20 mouse cellular contexts compared by ENCODE assay signal in genomic region chr15:12557663-12558436, GRCm38 (mm10).
DNase-seq lines count a peak whose midpoint lies in the region; ATAC-seq and TF ChIP-seq lines count a peak whose summit lies in the region.
"Had no signal": no experiment of that assay in that cellular context is flagged by ENCODE, and none has a peak within 500 bp of the region (broad histone marks: within the 10 kb centered on the region; RNA-seq: fewer than 3 reads in every experiment).

No protein-coding gene starts in this region.

- in situ Hi-C loops in CH12.LX (cut with MboI; ENCODE audit: low pct_ligation_motif_present, low pct_unique_long_range_greater_than_20kb, low sequenced_read_pairs) = no loop called here

- WGBS in kidney, postnatal 0 days = 48% methylated on average over 11 of the region's 11 CpGs
- WGBS in kidney, adult 2 months = 69% methylated on average over 11 of the region's 11 CpGs

- TF ChIP-seq EP300 in CH12.LX (IDR thresholded peaks at IDR 0.05; ENCODE audit: low read length) = no peak

- peak; percentile 53; the same call in 1 of the 2 replicates for ATAC-seq in kidney, postnatal 0 days (replicated peaks; ENCODE audit: low FRiP score, low read depth)
- ATAC-seq: forebrain, embryonic 16.5 days; hindbrain, postnatal 0 days; intestine, postnatal 0 days; liver, postnatal 0 days had no signal

- intact Hi-C loops in left cerebral cortex, postnatal 25 days (cut with DNase I) = no loop called here

- no peak for TF ChIP-seq POLR2A in kidney, adult 2 months (IDR thresholded peaks at IDR 0.05; ENCODE audit: low read depth, low read length)
- TF ChIP-seq POLR2A in CH12.LX (IDR thresholded peaks at IDR 0.05; ENCODE audit: low read depth, low read length) = no peak

- no peak for TF ChIP-seq CTCF in kidney, postnatal 0 days (IDR thresholded peaks at IDR 0.05; ENCODE audit: low read depth)
- no peak for TF ChIP-seq CTCF in kidney, adult 2 months (conservative IDR thresholded peaks at IDR 0.05; ENCODE audit: insufficient read depth, insufficient read length, low read depth, low read length)
- TF ChIP-seq CTCF in CH12.LX (conservative IDR thresholded peaks at IDR 0.05 in 1 of 2, IDR thresholded peaks at IDR 0.05 in 1 of 2; ENCODE audit: low read depth in 2 of 2, low read length in 2 of 2) = no peak

- peaks cover 8% of the 10 kb centered on the region for H3K4me1 ChIP-seq in kidney, postnatal 0 days (replicated peaks; ENCODE audit: insufficient read depth, low read length)
- no peaks in the 10 kb centered on the region for H3K4me1 ChIP-seq in kidney, adult 2 months (ENCODE audit: control insufficient read depth, insufficient read depth, low read length)
- H3K4me1 ChIP-seq in CH12.LX (ENCODE audit: control insufficient read depth in 1 of 2, insufficient read depth in 2 of 2) = no peaks in the 10 kb centered on the region

- DNase-seq in kidney, postnatal 0 days (ENCODE audit: low spot score) = peak; percentile 66
- DNase-seq in kidney, adult 2 months = no peak
- no peak for DNase-seq in CH12.LX (ENCODE audit: extremely low read depth)
- DNase-seq in brain, adult 2 months (ENCODE audit: low read depth, low spot score) = peak; percentile 73
- DNase-seq in left cerebral cortex, postnatal 25 days (ENCODE audit: low spot score in 2 of 2) = peak; percentile 38 to 87
- DNase-seq in gastrocnemius, postnatal 4 days (ENCODE audit: low spot score in 2 of 2) = no peak
- DNase-seq in spleen, postnatal 4 days (ENCODE audit: low spot score in 2 of 2) = no peak
- DNase-seq: adrenal gland, adult 8-10 months; cerebellum, adult 11 months; cerebellum, postnatal 14 days; heart, adult 2 months; liver; liver, postnatal 0 days; lung, postnatal 10 days; retina, postnatal 1 day had no signal

- no peaks in the 10 kb centered on the region for H3K36me3 ChIP-seq in kidney, postnatal 0 days (ENCODE audit: insufficient read depth, low read length)
- no peaks in the 10 kb centered on the region for H3K36me3 ChIP-seq in kidney, adult 2 months (ENCODE audit: control insufficient read depth, insufficient read depth, low read length)
- no peaks in the 10 kb centered on the region for H3K36me3 ChIP-seq in CH12.LX (replicated peaks in 1 of 2; ENCODE audit: control insufficient read depth in 1 of 2, insufficient read depth in 1 of 2, low read length in 1 of 2)
- H3K36me3 ChIP-seq: heart, embryonic 15.5 days; midbrain, embryonic 12.5 days had no signal

- no peak overlapping the region for H3K4me2 ChIP-seq in kidney, postnatal 0 days (ENCODE audit: low read length)
- no peak overlapping the region for H3K4me2 ChIP-seq in CH12.LX (ENCODE audit: insufficient read depth, low read depth, poor library complexity, severe bottlenecking)
- H3K4me2 ChIP-seq: heart, embryonic 15.5 days; midbrain, embryonic 12.5 days had no signal

- H3K9ac ChIP-seq in kidney, postnatal 0 days (ENCODE audit: low read depth, low read length) = no peak overlapping the region
- H3K9ac ChIP-seq in CH12.LX (ENCODE audit: insufficient read depth, low read depth) = no peak overlapping the region
- H3K9ac ChIP-seq: heart, embryonic 15.5 days; liver, postnatal 0 days; midbrain, embryonic 12.5 days had no signal

- H3K27ac ChIP-seq in kidney, postnatal 0 days = no peak overlapping the region
- H3K27ac ChIP-seq in kidney, adult 2 months (ENCODE audit: insufficient read depth, low read depth, low read length) = no peak overlapping the region
- H3K27ac ChIP-seq in CH12.LX (ENCODE audit: insufficient read depth, low read depth) = no peak overlapping the region
- H3K27ac ChIP-seq: heart, embryonic 15.5 days; hindbrain, postnatal 0 days; midbrain, embryonic 12.5 days had no signal

- H3K9me3 ChIP-seq in kidney, postnatal 0 days (replicated peaks; ENCODE audit: low read length) = no peaks in the 10 kb centered on the region
- H3K9me3 ChIP-seq in CH12.LX (replicated peaks; ENCODE audit: low read length) = no peaks in the 10 kb centered on the region
- H3K9me3 ChIP-seq: heart, embryonic 15.5 days; midbrain, embryonic 12.5 days had no signal

- TF ChIP-seq RAD21 in CH12.LX (IDR thresholded peaks at IDR 0.05; ENCODE audit: low read depth, low read length) = no peak

- H3K4me3 ChIP-seq in kidney, postnatal 0 days (replicated peaks; ENCODE audit: low read depth, low read length) = no peak overlapping the region
- no peak overlapping the region for H3K4me3 ChIP-seq in kidney, adult 2 months (ENCODE audit: insufficient read depth, low read depth, low read length)
- no peak overlapping the region for H3K4me3 ChIP-seq in CH12.LX (replicated peaks in 1 of 3; ENCODE audit: low read depth in 2 of 3, low read length in 2 of 3, poor library complexity in 1 of 3)
- H3K4me3 ChIP-seq: heart, adult 2 months; heart, embryonic 15.5 days; midbrain, embryonic 12.5 days had no signal

- no peaks in the 10 kb centered on the region for H3K79me2 ChIP-seq in CH12.LX (replicated peaks; ENCODE audit: control insufficient read depth, extremely low read depth, insufficient read depth, poor library complexity, severe bottlenecking)

- H3K27me3 ChIP-seq in kidney, postnatal 0 days (ENCODE audit: insufficient read depth, low read length) = no peaks in the 10 kb centered on the region
- H3K27me3 ChIP-seq in kidney, adult 2 months (replicated peaks; ENCODE audit: control insufficient read depth, insufficient read depth, low read length) = no peaks in the 10 kb centered on the region
- no peaks in the 10 kb centered on the region for H3K27me3 ChIP-seq in CH12.LX (replicated peaks)
- H3K27me3 ChIP-seq: heart, embryonic 15.5 days; midbrain, embryonic 12.5 days had no signal

- dilution Hi-C loops in CH12.LX (cut with MboI; ENCODE audit: extremely low pct_ligation_motif_present, extremely low pct_unique_long_range_greater_than_20kb, low sequenced_read_pairs) = no loop called here

TF ChIP-seq in CH12.LX, 34 proteins besides CTCF, POLR2A, EP300 and RAD21:
- no peak for TF ChIP-seq USF1 (IDR thresholded peaks at IDR 0.05; ENCODE audit: low read depth, low read length)
- TF ChIP-seq MEF2A (IDR thresholded peaks at IDR 0.05; ENCODE audit: borderline replicate concordance, low read depth, low read length) = 0 out of 2 replicates have a peak, but pooled peaks have one; percentile 16

Comparison
In these comparisons a context has a peak if more than half of its experiments do, and no peak if none do; other contexts are left out.
1. DNase-seq: peak in kidney, postnatal 0 days (single experiment), brain, adult 2 months (single experiment) and left cerebral cortex, postnatal 25 days (2 of 2); none in kidney, adult 2 months (single experiment), CH12.LX (single experiment), gastrocnemius, postnatal 4 days (0 of 2) and spleen, postnatal 4 days (0 of 2).